Mouse (Mus musculus): ENCODE results near the gene Tspyl4.

DNA sequence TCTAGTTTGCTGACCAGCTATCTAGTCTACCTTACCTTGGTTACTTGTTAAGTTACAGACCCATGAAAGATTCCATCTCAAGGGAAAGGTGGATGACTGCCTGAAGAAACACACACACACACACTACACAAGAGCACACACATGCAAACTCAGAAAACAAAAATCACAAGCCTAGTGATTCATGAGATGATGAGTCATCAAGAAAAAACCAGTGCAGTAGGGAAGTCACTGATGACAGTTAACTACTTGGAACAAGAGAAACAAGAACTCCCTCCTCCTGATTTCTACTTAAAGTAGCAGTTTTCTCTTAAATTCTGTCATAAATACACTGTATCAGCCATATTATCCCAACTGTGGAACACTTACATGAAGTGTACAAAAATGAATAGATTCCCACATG lies 9.8 kb downstream of the Tspyl4 start:
- TF ChIP-seq CTCF (IDR thresholded peaks at IDR 0.05; ENCODE audit: borderline replicate concordance, extremely low read depth, insufficient read depth, insufficient read length) = no peak
- no peak for TF ChIP-seq POLR2A (IDR thresholded peaks at IDR 0.05; ENCODE audit: borderline replicate concordance, extremely low read depth, insufficient read depth, insufficient read length, poor library complexity, severe bottlenecking)

Data from brain, embryonic 14.5 days (tissue).